Mouse (Mus musculus) gastrocnemius, postnatal 14 days (tissue): ENCODE results near the gene 1700007K13Rik. TPM values are rescaled to one million over a fixed set of nuclear protein-coding genes. Genes with fewer than 3 reads are reported as not detected.
"Not testable (repeated sequence)": the region's sequence is repeated elsewhere in the genome, so short reads cannot be mapped to it uniquely, and the experiment has no call there.

Source experiments
- DNase-seq: peaks from one replicate; pipeline ENCODE4 v3.0.0; 2021; ENCODE audit warnings: mixed read lengths
- intact Hi-C: fragments of 180-260 bp; cut with DNase I; formaldehyde crosslinking; loops from one replicate; pipeline ENCODE4 v1.15.1; 2025; ENCODE audit warnings: low total_unique reads
- total RNA-seq, 2 experiments: library from RNA; stranded (reverse); gene quantifications; 2 replicates each; pipeline ENCODE4 v1.2.3; 2021

The 1700007K13Rik gene
- total RNA-seq, 2 experiments from 2014 or later: 0.55 TPM; not detected in 1

DNA sequence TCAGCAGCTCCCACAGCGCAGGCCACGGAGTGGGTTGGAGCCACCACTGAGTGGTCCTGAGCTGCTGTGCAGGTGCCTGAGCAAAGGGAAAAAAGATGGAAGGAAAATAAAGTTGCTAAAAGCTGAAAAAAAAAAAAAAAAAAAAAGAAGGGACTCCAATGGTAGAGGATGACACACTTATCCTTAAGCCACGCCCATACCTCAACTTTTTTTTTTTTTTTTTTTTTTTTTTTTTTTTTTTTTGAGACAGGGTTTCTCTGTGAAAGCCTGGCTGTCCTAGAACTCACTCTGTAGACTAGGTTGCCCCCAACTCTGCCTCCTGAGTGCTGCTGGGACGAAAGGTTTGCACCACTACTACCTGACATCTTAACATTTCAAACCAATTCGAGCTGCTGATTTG is 11.9 kb upstream of the 1700007K13Rik start:
- intact Hi-C loops, DNase-seq: not testable (repeated sequence)

DNA sequence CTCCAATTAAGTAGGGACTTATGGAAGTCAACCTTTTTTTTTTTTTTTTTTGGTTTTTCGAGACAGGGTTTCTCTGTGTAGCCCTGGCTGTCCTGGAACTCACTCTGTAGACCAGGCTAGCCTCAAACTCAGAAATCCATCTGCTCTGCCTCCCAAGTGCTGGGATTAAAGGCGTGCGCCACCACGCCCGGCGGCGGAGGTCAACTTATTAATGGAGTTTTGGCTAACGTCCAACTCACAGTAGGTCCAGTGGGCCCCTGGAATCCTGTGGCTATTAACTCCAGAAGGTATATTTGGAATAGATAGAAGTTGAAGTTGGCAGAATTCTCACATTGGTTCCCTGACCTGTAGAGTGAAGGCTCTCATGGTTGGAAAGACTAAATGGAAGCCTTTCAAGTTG is 5.9 kb upstream of the 1700007K13Rik start:
- intact Hi-C loops, DNase-seq: not testable (repeated sequence)

DNA sequence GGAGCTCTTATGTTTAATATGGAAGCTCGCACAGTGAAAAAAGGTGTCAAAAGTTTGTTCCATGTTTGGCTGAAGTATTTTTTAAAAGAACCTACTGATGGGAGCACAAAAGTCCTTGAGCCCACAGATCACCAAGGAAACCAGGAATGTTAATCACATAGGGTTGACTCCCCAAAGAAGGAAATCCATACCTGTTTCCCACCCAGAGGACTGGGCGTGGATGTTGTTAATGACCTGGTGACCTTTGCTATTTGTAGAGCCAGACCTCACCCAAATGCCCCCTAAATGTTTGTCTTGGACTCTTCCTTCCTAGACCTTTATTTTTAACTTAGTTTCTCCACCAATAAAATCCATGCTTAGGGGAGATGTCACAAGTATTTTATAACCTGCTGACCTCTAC is 4.5 kb upstream of the 1700007K13Rik start:
- intact Hi-C loops: no loop called here
- no peak for DNase-seq

DNA sequence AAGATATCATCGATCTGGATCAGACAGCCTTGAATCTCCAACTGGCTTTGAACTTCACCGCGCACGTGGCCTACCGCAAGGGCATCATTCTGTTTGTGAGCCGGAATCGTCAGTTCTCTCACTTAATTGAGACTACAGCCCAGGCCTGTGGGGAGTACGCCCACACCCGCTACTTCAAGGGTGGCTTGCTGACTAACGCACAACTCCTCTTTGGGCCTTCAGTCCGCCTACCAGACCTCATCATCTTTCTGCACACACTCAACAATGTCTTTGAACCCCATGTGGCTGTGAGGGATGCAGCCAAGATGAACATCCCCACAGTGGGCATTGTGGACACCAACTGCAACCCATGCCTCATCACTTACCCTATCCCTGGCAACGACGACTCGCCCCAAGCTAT is 3.3 kb upstream of the 1700007K13Rik start:
- intact Hi-C loops: no loop called here
- DNase-seq: no peak

DNA sequence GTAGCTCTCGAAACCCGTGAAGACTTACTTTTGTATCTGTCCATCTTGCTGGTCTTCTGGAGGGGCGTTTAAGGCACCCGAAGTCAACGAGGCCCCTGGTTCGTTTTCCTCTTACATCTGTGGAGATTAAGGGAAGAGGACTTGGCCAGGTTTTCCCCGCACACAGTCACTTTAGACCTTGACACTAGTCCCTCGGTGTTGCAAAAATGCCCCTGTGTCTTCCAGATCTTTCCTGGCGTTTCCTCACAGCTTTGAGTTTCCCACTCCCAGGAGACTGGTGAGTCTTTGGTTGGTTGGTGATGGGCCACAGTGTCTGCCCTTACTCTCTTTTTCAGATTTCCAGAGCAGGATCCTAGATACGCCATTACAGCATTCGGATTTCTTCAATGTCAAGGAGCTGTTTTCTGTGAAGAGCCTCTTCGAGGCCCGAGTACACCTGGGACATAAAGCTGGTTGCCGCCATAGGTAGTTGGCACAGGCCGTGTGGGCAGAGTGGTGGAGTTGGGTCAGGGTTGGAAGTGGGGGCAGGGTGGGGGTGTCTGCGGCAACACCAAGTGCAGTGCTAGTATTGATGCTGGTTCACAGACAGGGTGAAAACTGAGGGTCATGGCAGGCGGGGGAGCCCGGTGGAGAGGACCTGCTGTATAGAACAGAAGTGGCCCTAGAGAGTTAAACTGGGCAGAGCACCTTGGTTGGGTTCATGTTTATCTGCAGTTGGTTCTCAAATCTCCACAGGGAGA is 2.5 kb upstream of the 1700007K13Rik start:
- DNase-seq: no peak
- intact Hi-C loops: no loop called here

DNA sequence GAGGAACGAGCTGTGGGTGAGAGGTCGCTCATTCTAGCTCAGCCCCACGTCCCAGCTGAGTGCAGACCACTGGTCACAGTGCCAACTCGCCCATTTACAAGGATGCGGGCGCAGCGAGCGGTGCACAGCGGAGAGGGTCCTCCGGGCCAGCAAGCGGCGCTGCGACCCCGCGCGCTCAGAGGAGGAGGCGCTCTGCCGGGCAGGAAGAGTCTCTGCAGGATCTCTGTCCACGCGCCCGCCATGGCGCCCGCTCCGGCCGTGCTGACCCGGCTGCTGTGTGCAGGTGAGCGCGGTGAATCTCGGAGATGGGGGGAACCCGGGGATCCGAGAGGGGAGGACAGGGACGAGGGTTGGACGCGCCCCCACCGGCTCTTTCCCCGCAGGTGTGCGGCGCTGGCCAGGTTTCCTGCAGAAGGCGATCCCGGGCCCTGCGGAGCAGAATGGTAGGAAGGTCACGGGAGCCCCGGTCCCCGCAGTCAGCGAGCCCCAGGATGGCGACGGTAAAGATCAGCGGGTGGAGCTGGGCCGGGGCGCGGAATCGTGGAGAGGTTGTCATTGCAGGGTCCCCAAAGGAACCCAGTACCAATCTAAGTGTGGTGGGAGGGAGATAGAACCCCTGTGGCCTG is 1.8 kb upstream of the 1700007K13Rik start, which contains the start of gene Mrps2:
Mrps2 (plus strand) TSS at position 207 of the 626 bp plus-strand sequence.
- intact Hi-C loops: no loop called here
- peak; percentile 88 for DNase-seq

DNA sequence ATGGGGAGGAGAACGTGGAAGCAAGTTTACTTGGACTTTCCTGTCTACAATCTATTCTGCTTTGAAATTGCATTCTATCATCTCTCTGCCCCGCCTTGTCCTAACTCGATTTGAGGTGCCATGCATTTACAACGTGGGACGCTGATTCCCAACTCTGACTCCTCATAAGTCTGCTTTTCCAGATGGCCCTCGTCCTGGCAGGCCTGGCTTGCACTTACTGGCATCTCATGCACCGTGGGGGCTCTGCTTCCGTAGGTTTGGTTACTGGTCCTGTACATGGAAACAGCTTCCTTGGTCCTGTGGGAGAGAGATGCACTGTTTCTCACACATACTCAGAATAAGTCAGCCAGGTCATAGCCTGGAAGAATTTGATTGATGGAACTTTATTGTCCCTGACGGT is 1.2 kb downstream of the 1700007K13Rik start:
- DNase-seq: no peak
- intact Hi-C loops: no loop called here

DNA sequence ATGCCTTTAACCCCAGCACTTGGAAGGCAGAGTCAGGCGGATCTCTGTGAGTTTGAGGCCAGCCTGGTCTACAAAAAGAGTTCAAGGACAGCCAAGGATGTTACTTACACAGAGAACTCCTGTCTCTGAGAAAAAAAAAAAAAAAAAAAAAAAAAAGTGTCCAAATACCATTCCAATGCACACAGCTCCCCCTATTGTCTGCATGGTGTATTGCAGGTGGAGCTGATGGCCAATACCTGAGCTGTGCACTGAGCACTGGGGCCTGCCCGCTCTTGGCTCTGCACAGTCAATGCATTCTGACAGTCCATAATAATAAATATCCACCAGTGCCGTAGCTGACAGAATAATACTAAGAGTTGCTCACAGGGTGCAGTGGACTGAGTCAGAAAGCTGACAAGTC is 2.2 kb downstream of the 1700007K13Rik start:
- intact Hi-C loops: no loop called here
- no peak for DNase-seq

DNA sequence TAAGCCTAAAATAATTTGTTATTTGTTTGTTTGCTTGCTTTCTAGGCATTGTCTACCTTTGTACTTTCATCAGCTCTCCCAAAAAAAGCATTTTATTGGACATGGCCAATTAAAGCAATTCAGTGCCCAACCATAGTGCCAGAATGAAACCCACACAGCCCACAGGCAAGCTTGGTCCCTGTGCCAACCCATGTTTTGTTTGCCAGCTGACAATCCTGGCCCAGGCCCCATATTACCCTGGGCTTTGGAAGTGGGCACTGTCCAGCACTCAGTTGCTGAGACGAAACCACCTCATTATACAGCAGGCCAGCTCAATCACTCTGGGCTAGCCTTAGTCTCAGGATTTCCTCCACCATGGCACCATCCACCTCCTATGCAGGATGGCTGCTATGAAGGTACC is 9.5 kb downstream of the 1700007K13Rik start:
- intact Hi-C loops: no loop called here
- no peak for DNase-seq

DNA sequence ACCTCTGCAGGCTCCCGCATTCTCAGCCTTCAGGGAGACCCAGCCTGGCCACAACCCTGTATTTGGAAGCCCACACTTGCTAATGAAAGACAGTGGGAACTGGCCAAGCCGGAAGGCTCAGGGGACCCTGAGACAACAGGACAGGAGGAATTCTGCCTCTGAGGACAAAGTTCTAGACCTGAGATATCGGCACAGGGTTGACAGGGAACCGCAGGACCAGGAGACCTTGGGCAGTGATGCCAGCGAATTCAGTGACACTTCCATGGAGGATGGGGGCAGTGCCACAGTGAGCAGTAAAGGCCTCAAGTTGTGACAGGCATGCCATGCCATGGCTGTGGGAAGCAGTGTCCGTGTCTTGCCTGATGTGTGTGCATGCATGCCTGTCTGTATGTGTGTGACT is 12.6 kb downstream of the 1700007K13Rik start:
- intact Hi-C loops: no loop called here

DNA sequence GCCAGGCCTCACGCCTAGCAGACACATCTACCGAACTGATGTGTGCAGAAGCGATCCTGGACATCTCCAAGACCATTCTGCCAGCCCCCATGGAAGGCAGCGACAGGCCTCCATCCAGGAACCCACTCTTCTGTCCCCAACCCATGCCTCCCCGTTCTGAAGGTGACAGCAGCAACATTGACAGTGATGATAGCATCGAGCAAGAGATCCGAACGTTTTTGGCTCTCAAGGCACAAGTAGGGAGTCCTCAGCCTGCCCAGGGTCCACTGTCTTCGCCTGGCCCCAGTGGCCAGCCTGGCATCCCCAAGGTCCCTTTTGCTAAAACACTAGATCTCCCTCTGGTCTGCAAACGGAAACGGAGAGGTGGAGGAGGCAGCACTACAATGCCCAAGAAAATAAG is 14.5 kb downstream of the 1700007K13Rik start:
- no peak for DNase-seq
- intact Hi-C loops: no loop called here

More for the DNA sequence above, 12.6 kb downstream of the 1700007K13Rik start:
- no peak for DNase-seq

DNA sequence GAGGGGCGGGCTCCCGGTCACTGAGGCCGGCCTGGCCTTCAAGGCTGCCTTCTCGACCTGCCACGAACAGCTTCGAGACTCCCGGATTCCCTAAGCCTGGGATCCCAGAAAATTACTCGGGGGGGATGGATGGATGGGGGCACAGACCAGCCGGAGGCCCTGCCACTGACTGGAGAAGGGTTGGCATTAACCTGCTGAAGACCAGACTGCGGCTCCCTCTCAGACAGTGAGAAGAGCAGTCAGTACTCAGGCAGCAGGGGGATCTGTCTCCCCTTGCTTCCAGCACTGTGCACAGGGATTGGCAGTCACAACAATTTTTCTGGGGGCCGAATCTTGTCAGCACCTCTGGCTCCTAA is 18.8 kb downstream of the 1700007K13Rik start:
- no peak for DNase-seq
- intact Hi-C loops: no loop called here

DNA sequence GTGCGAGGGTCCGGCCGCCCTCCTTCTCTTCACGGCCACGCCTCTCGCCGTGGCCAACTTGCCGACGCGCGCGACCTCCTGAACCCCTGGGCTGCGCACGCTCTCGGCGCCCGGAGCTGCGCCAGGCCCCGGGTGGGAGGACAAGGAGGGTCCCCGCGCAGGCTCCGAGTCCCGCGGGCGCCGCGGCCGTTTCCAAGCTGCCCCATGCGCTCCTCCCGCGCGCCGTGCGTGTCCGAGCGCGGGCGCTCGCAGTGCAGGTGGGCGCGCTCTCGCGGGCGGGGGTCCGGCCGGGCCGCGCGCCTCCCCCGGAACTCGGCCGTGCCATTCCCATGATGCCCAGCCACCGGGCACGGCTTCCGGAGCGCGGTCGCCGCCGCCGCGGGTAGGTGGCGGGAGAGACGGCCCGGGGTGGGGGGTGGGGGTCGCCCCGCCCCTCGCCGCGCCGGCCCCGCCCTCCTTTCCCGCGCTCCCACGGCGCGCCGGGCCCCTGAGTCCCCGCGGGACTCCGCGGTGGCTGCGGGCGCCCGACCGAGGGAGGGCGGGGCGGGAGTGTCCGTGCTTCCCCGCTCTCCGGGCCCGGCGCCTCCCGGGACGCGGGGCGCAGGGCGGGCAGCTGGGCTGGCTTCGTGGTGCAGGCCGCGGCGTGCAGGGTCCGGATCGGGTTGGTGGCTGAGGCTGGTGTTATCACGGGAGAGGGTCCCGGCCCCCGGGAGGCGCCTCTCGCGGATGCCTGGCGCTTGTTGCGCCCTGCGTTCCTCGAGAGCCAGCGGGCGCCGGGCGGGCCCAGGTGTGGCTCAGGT is 19.4 kb downstream of the 1700007K13Rik start, which contains the start of gene Ppp1r26:
Ppp1r26 (plus strand) TSS at position 286 of the 800 bp plus-strand sequence.
- intact Hi-C loops: no loop called here
- DNase-seq: peak; percentile 22

DNA sequence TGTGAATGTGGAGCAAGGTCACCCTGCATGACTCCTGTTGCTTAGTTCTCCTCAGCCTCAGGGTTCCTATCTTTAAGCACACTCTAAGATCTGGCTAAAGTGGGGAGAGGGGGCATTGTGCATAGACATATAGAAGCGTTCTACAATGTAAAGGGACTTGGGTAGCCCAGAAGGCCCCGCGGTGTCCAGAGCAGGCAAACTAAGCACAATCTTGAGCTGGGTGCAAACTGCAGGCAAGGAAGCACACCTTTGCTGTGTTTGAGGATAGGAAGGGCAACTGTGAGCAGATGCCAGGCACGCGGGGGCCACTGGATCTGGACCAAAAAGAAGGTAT is 20.0 kb downstream of the 1700007K13Rik start:
- DNase-seq: no peak
- intact Hi-C loops: no loop called here

DNA sequence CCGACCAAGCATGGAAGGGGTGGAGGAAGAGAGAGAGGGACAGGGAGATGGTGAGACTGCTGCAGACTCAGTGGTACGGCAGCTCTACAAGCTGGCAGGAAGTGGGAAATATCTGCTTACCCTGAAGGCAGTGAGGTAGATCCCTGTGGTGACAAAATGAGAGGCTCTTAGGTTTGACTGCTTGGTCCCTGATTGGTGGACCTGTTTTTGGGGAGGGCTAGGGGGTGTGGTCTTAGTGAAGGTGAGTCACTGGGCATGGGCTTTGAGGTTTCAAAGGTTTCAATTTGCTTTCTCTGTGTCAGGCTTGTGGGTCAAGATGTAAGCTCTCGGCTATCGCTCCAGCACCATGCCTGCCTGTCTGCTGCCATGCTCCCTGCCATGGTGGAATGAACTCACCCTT is 21.1 kb downstream of the 1700007K13Rik start:
- DNase-seq: no peak
- intact Hi-C loops: no loop called here

DNA sequence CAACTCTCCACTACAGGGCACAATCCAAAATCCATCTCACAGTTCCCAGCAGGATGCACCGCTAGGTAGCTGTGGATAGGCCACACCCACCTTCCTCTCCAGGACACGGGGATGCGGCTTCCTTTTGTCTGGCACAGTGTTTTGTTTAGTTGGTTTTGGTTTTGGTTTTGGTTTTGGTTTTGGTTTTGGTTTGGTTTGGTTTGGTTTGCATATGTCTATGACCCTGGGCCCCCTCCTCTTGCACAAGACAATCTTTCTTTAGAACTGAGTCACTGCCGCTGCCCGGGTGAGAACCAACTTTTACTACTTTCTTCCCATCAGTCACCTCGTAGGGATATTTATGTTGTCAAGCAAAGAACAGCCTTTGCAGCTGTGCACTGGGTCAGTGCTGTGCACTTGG is 25.3 kb downstream of the 1700007K13Rik start:
- intact Hi-C loops: no loop called here
- DNase-seq: no peak

DNA sequence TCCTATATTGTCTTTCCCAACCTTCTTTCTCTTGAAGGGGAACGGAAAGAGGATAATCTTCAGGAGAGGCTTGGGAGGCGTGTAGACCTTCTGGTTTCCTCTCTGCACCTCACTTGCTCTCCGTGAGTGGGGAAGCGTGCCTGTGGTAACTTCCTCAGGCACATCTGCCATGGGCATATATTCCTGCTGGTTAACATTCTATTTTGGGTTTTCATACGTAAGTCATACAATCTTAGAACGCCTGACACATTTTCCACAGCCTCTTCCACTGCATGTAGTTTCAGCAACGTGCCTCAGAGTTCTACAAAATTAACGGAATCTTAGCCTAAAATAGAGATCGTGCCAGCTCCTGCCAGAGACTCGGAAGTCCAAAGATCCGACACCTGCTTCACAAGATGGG is 30.7 kb downstream of the 1700007K13Rik start:
- intact Hi-C loops: no loop called here
- no peak for DNase-seq

DNA sequence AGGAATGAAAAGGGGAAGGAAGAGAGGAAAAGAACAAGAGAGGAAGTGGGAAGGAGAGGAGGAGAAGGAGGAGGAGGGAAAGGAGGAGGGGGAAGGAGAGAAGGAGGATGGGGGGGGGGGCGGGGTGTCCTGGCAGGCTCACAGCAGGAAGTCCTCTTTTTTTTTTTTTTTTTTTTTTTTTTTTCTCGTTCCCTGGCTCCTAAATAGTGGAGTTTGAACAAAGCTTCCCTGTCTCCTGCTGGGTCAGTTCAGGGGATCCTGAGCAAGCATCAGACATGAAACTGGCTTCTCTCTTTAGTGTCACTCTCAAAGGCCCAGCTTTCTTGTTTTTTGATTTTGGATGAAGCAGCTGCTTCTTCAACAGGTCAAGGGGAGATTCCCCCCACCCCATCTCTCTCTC is 32.6 kb downstream of the 1700007K13Rik start:
- intact Hi-C loops: no loop called here
- no peak for DNase-seq

DNA sequence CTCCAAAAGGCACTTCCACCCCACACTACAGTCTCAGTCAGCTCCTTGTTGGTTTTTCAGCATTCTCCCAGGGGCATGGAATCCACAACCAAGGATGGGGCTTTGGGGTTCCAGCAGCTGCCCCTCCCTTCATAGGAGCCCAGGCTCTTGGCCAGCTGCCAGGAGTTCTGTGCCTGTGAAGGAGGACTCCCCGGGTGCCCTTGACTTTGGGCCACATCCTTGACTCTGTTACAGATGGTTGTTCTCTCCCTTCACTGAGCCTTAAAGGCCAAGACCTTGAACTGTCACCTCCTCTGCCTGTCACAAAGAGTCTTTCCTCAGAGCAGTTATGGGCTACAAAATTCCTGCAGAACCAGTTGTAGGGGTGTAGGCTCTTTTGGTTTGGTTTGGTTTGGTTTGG is 33.3 kb downstream of the 1700007K13Rik start:
- DNase-seq: peak; percentile 24
- intact Hi-C loops: no loop called here

DNA sequence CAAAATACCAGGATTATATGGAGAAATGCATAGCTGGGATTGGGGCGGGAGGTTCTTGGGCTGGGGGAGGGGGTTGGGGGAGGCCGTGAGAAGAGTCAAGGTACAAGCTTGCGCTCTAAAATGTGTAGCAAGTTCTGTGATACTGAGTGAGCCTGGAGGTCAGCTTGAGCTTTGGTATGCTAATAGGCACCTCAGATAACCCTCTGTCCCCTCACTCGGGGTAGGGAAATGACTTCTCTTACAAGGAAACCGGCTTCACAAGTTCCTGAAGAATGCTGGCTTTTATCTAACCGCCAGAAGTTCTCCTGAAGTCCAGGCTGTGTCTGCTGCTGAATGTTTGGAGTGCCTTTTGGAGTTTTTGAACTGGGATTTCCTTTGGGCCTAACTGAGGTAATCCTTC is 35.3 kb downstream of the 1700007K13Rik start:
- intact Hi-C loops: no loop called here
- DNase-seq: no peak

DNA sequence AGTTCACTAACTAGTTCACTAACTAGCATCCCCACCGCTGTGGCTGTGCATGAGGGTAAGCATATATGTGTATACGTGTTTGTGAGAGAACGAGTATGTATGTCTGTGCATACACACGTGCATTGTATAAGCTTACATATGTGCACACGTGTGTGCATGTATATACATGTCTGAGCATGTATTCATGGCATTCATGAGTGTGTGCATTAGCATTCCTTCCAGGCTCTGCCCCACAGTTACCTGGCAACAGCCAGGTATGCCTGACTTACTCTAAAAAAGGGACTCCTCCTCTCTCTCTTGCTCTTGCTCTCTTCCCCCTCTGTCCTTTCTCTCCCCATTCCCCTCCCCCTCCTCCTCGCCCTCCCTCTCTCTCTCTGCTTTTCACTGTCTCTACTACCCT is 38.9 kb downstream of the 1700007K13Rik start:
- intact Hi-C loops: no loop called here
- no peak for DNase-seq
